Mouse (Mus musculus): ENCODE results near the gene Fdxacb1. TPM values are rescaled to one million over a fixed set of nuclear protein-coding genes. Genes with fewer than 3 reads are reported as not detected.
A peak's percentile ranks its signal among the peaks of the same experiment; 100 is the strongest.

Gene Fdxacb1
- total RNA-seq (2015) (5.8 and 6.4 TPM in 2 replicates), total RNA-seq (2017) (4.7 and 4.8 TPM in 2 replicates)

DNA sequence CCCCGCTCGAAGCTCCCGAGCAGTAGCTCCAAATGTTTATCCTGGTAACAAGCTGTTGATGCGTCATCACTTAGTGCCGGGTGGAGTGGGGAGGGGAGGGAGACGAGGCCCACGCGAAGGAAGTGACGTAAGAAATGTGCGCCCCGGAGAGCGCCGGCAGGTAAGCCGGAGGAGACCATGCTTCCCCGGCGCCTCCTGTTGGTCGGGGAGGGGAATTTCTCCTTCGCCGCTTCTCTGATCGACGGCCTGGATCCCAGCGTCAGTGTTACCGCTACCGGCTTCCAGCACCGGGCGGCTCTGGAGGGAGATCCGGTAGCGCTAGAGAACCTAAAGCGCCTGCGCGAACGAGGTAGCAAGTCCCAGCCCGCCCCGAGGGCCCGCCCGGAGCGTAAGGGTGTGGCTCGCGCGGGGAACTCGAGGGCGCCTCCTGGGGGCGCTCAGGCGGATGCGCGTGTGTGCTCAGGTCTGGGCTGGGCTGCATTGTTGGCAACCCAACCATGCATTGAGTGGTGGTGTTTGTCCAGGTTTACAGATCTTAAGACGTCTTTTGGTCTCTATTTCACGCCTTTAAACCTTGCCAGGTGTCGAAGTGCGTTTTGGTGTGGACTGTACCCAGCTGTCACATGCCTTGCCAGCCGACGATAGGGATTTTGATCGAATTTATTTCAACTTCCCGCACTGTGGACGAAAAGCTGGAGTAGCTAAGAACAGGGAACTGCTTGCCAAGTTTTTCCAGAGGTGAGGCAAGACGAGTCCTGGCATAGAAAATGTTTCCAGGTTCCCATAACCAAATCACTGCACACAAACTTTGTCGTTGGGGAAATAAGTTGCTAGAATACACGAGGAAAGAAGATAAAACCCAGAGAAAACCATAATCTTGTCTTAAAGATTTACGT, at the start of gene Fdxacb1:
Gene Fdxacb1 (plus strand): TSS at position 130 of the 896 bp plus-strand sequence.
- ATAC-seq (ENCODE audit: poor library complexity, severe bottlenecking) = peak; percentile 97

DNA sequence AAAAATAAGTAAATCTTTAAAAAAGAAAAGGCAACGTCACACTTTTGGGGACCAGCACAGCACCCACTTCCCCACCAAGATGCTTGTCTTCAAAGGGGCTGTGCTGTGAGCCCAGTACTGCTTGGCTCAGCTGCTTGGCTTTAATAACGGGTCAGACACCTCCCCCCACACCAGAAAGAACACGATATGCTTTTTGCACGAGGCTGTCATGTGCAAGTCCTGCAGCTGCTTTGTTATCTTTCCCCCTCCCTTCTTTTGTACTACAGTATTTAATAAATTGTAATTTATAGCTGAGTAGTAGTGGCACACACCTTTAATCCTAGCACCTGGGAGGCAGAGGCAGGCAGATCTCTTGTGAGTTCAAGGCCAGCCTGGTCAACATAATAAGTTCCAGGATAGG, 49.2 kb upstream of the Fdxacb1 start:
- ATAC-seq (ENCODE audit: poor library complexity, severe bottlenecking) = no peak

DNA sequence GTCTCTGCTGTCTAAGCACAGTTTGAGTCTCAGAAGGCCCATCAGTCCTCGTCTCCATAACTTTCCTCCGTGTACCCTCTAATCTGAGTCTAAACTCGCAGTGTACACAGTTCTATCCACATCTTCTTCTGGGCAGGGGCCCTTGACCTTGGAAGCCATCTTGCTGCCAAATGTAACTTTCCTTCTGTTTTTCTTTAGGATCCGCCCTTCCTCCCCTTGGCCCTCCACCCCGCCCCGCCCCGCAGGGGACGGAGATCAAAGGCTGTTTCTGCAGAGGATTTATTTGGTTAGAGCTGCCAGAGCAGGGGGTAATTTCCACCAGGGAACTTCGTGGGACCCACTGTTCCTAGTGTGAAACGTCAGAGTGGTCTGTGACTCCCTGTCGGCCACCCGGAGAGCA, 47.0 kb upstream of the Fdxacb1 start:
- no peak for ATAC-seq (ENCODE audit: poor library complexity, severe bottlenecking)

GRCm38 (mm10) chr9:50722451-50722911, 45.6 kb upstream of the Fdxacb1 start:
- no peak for ATAC-seq (ENCODE audit: poor library complexity, severe bottlenecking)

DNA sequence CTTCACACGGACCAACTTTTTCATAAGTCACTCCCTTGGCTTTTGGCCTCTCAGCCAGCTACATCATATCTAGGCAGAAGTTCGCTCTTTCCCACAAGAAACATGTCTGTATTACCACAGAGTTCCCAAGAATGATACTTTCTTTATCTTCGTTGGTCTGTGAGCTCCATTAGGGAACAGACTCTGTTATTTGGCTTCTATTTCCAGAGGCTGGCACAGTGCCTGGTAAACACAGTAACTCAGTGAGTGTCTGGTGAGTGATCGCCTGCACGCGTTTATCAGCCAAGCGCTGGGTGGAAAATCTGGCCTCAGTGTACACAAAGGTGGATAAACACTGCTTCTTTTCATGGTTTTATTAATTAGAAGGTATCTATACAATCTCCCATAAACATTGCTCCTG, 44.6 kb upstream of the Fdxacb1 start:
- no peak for ATAC-seq (ENCODE audit: poor library complexity, severe bottlenecking)

- no peak for ATAC-seq (ENCODE audit: poor library complexity, severe bottlenecking)
Measured at GRCm38 (mm10) chr9:50724147-50724546, 43.9 kb upstream of the Fdxacb1 start.

- ATAC-seq (ENCODE audit: poor library complexity, severe bottlenecking) = no peak
Measured at GRCm38 (mm10) chr9:50724661-50725330, 43.2 kb upstream of the Fdxacb1 start.

GRCm38 (mm10) chr9:50725921-50726590, 42.0 kb upstream of the Fdxacb1 start:
- ATAC-seq (ENCODE audit: poor library complexity, severe bottlenecking) = no peak

DNA sequence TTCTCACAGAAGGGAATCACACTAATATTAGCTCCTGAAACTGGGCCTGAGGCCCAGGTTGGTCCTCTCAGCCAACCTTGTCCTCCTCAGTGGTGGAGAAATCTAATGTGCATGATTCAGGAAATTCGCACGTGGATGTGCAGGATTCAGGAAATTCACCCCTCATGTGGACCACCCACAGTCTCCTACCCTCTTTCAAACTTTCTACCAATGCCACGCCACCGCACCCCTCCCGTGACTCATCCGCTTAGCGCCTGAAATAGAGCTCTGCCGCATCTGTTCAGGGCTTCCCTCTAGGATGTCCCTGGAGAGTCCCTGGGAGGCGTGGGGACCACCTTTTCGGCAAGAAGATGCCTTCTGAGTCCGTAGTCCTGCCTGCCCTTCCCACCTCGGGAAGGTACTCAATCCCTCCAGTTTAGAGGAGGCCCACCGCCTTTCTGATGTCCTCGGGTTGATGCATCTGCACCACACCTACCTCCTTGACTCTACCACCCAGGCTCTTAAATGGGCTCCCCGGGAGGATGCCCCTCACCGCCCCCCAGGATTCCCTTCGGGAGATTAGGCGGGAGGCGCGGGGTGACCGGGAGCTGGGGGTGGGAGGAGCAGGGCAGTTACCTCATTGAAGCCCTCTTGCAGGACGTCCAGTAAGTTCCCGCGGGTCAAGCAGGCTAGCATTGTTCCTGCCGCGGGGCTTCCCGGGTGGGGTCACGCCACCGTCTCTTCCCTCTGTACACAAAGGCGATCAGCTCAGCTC, 40.7 kb upstream of the Fdxacb1 start:
- peak; percentile 21; the same call in 1 of the 2 replicates for ATAC-seq (ENCODE audit: poor library complexity, severe bottlenecking)

GRCm38 (mm10) chr9:50727925-50728651, 39.9 kb upstream of the Fdxacb1 start:
- ATAC-seq (ENCODE audit: poor library complexity, severe bottlenecking) = peak; percentile 62

DNA sequence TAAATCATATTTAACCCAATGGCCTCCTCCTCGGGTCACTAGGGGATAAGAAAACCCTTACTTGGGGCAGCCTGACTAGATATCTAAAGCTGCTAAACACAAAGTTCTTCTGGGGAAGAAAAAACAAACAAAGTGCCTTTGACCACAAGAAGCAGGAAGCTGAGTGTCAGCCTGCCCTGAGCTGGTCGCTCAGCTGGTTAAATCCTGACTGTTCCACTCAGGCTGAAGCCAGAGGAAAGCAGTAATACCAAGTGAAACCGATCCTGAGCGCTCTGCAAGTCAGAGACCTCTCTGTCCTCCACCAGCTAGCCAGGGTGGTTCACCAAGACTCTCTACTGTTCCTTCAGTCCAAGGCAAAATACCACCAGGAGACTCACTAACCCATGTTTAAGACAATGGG, 38.4 kb upstream of the Fdxacb1 start:
- no peak for ATAC-seq (ENCODE audit: poor library complexity, severe bottlenecking)

DNA sequence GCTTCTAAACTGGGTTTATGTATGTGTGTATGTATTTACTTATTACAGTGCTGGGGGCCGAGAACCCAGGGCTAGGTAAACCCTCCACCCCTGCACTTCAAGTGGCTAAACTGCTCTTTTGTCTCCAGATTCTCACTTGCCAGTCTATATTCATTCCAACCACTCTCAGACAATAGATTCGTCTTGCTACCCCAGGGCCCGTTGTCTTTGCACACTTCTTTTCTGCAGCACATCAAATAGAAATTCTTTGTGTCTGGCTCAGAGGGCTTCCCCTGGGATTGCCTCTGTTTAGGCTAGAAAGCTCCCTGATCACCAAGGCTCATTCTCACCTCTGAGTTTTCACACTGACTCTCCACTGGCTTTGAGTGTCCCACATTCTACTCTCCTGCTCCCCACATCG, 35.5 kb upstream of the Fdxacb1 start:
- ATAC-seq (ENCODE audit: poor library complexity, severe bottlenecking) = no peak

DNA sequence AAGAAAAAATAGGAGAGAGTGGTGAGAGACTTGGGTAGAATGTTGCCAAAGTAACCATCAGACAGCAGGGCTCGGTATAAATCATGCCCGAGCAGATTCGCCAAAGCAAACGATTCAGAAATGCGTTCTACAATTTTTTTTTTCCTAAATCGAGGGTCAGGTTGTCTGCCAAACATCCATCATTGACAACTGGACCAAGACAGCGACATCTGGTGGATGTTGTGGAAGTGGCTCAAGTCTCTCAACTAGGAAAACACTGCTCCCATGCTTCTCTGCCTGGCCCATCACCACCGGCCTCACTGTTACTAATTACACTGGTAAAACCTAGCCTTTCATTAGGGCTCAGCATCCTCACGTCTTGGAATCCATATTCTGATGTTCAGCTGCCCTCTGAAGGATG, 33.0 kb upstream of the Fdxacb1 start:
- no peak for ATAC-seq (ENCODE audit: poor library complexity, severe bottlenecking)

DNA sequence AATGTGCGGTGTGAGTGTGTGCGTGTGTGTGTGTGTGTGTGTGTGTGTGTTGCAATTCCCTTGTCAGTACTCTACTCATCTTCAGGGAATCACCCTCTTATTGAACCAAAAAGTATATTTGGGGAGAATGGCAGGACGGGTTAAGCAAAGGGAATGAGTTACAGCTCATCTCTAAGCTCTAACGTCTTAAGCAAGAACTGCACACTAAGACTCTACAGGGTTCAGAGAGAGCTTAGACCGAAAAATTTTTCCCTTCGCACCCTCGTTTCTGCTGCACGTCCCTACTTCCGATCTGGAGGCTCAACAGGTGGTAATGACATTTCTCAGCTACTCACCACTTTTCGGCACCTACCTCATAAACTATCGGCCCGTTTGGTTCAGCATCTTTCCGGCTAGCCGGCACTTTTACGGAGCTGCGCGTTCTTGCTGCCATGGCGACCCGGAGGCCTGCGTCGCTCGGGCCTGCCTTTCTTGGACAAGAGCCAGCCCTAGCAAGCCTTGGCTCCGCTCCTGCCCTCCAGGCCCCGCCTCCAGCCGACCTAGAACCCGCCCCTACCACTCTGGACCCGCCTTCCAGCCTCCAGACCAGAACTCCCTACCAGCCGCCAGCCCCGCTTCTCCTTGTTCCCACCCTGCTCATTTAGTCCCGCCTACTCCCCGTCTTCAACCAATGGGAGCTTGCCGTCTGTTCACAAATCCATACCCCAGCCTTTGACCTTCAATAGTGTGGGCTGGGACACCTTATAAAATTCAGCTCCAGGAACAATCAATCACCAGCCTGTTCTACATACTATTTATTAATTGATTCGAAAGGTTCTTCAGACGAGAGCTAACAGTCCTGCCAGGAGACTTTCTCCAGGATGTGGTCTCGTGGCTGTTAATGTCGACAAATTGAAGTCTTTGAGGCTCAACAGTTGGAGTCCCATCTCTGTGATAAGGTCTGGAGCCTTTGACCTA, 28.8 kb upstream of the Fdxacb1 start, which contains the start of gene Dixdc1:
Gene Dixdc1 (minus strand): TSS at position 604 of the 957 bp plus-strand sequence.
- ATAC-seq (ENCODE audit: poor library complexity, severe bottlenecking) = peak; percentile 98

DNA sequence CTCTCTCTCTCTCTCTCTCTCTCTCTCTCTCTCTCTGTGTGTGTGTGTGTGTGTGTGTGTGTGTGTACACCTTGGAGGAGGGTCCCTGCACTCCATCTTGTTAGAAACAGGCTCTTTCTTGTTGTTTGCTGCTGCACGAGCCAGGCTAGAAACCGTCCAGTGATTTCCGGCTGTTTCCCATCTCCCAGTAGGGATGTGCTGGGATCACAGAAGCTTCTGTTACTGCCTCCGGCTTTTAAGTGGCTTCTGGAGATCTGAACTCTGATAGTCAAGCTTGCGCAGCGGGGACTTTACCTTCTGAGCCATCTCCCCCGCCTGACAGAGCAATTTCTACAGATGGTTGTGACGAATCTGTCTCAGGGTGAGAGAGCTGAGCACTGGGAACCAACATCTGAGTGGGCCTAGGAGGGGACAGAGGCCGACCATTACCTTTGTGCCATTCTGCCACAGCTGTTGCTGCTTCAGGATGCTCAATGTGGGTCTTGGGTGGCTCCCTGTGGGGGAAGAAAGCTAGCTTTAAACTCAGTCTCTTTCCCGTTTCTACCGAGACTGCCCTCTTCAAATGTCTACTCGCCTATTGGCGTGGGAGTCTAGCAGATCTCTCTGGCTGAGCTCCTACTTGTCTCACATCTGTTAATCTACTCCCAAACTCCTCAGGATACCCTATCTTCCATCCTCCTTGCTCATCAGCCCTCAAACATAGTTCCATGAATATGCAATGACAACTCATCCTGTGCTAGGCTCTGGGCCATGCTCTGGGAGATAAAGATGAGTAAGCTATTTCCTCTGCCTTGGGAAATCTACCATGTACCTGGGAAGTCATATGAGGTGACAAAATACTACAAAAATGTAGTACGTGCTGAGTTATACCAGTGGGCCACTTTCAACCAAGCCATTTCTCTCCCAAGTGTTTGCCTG, 26.9 kb upstream of the Fdxacb1 start:
- ATAC-seq (ENCODE audit: poor library complexity, severe bottlenecking) = no peak

- ATAC-seq (ENCODE audit: poor library complexity, severe bottlenecking) = no peak
Measured at GRCm38 (mm10) chr9:50742261-50742660, 25.8 kb upstream of the Fdxacb1 start.

DNA sequence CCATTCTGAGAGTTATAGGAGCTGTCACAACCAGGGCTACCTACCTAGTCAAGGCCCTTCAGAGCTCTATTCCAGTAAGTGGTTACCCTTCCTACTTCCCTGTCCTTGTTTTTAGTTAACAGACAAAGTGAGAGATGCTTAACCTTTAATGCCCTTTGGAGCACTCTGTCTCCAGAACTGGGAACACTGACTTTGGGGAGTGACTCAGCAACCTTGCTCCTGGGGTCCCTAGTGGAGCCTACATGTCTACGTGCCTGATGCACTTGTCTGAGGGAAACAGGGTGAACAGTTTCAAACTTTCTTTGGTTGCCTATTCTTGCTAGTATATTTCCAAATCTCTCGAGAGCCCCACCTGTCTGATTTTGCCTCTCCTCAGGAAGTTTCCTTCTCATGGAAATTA, 25.3 kb upstream of the Fdxacb1 start:
- no peak for ATAC-seq (ENCODE audit: poor library complexity, severe bottlenecking)

GRCm38 (mm10) chr9:50745806-50746205, 22.2 kb upstream of the Fdxacb1 start:
- ATAC-seq (ENCODE audit: poor library complexity, severe bottlenecking) = no peak
